Mouse (Mus musculus): ENCODE measurements at regions not wholly inside any gene's neighbourhood (a gene's known extent, or its start where the extent isn't known, plus 50 kb on each side); places are given as distances from the start of the nearest gene placed in this dataset.

GRCm38 (mm10) chr4:81744629-81745509, 302.3 kb upstream of the Mpdz start:
- peak overlapping the region; percentile 35; the same call in 1 of the 2 replicates for H3K9ac ChIP-seq (replicated peaks; ENCODE audit: low read depth, low read length)
- no peaks in the 10 kb centered on the region for H3K27me3 ChIP-seq (replicated peaks; ENCODE audit: control insufficient read depth, insufficient read depth, low read length)
- ATAC-seq = peak; percentile 83
- no peaks in the 10 kb centered on the region for H3K36me3 ChIP-seq (ENCODE audit: control insufficient read depth, insufficient read depth)
- no peaks in the 10 kb centered on the region for H3K9me3 ChIP-seq (ENCODE audit: control insufficient read depth, low read length)
- H3K4me1 ChIP-seq (replicated peaks; ENCODE audit: control insufficient read depth, insufficient read depth, low read length) = peaks cover 17% of the 10 kb centered on the region
- H3K27ac ChIP-seq (ENCODE audit: low read length) = peak overlapping the region; percentile 71
- peak overlapping the region; percentile 33 for H3K4me2 ChIP-seq (ENCODE audit: low read length)
- 23% methylated on average over 18 of the region's 18 CpGs for WGBS
- H3K4me3 ChIP-seq (replicated peaks; ENCODE audit: low read length) = no peak overlapping the region

- Histone ChIP-seq H3K27me3 (replicated peaks; ENCODE audit: control insufficient read depth, insufficient read depth, low read length) (no peaks in the 10 kb centered on the region), H3K4me3 (replicated peaks; ENCODE audit: low read length) (no peak overlapping the region), H3K9me3 (ENCODE audit: control insufficient read depth, low read length) (no peaks in the 10 kb centered on the region), H3K4me1 (replicated peaks; ENCODE audit: control insufficient read depth, insufficient read depth, low read length) (peaks cover 17% of the 10 kb centered on the region), H3K9ac (replicated peaks; ENCODE audit: low read depth, low read length) (peak overlapping the region; percentile 22; the same call in 1 of the 2 replicates), H3K27ac (ENCODE audit: low read length) (peak overlapping the region; percentile 71), H3K36me3 (ENCODE audit: control insufficient read depth, insufficient read depth) (no peaks in the 10 kb centered on the region), H3K4me2 (ENCODE audit: low read length) (peak overlapping the region; percentile 33)
- 12% methylated on average over 8 of the region's 8 CpGs for WGBS
- peak; percentile 88 for ATAC-seq
These were observed 301.5 kb upstream of the Mpdz start for GRCm38 (mm10) chr4:81743978-81744628.

GRCm38 (mm10) chr4:81742536-81743459, 300.2 kb upstream of the Mpdz start:
- Histone ChIP-seq H3K9me3 (ENCODE audit: control insufficient read depth, low read length) (no peaks in the 10 kb centered on the region), H3K4me3 (replicated peaks; ENCODE audit: low read length) (no peak overlapping the region), H3K27ac (ENCODE audit: low read length) (no peak overlapping the region), H3K4me2 (ENCODE audit: low read length) (no peak overlapping the region), H3K9ac (replicated peaks; ENCODE audit: low read depth, low read length) (no peak overlapping the region), H3K4me1 (replicated peaks; ENCODE audit: control insufficient read depth, insufficient read depth, low read length) (peaks cover 17% of the 10 kb centered on the region), H3K36me3 (ENCODE audit: control insufficient read depth, insufficient read depth) (no peaks in the 10 kb centered on the region), H3K27me3 (replicated peaks; ENCODE audit: control insufficient read depth, insufficient read depth, low read length) (no peaks in the 10 kb centered on the region)
- ATAC-seq = no peak
- WGBS = 82% methylated on average over 2 of the region's 4 CpGs

GRCm38 (mm10) chr4:81734391-81734790, 291.8 kb upstream of the Mpdz start:
- no peak overlapping the region for H3K27ac ChIP-seq (ENCODE audit: low read length)
- no peaks in the 10 kb centered on the region for H3K36me3 ChIP-seq (ENCODE audit: control insufficient read depth, insufficient read depth)
- no peak overlapping the region for H3K4me2 ChIP-seq (ENCODE audit: low read length)
- H3K4me3 ChIP-seq (replicated peaks; ENCODE audit: low read length) = no peak overlapping the region
- no peak for ATAC-seq
- no peaks in the 10 kb centered on the region for H3K27me3 ChIP-seq (replicated peaks; ENCODE audit: control insufficient read depth, insufficient read depth, low read length)
- 99% methylated on average over 2 of the region's 2 CpGs for WGBS
- H3K9ac ChIP-seq (replicated peaks; ENCODE audit: low read depth, low read length) = no peak overlapping the region
- no peaks in the 10 kb centered on the region for H3K9me3 ChIP-seq (ENCODE audit: control insufficient read depth, low read length)
- H3K4me1 ChIP-seq (replicated peaks; ENCODE audit: control insufficient read depth, insufficient read depth, low read length) = 0 out of 2 replicates have a peak, but pooled peaks cover 2% of the 10 kb centered on the region

- Histone ChIP-seq H3K4me2 (ENCODE audit: low read length) (no peak overlapping the region), H3K27me3 (replicated peaks; ENCODE audit: control insufficient read depth, insufficient read depth, low read length) (no peaks in the 10 kb centered on the region), H3K9ac (replicated peaks; ENCODE audit: low read depth, low read length) (no peak overlapping the region), H3K4me3 (replicated peaks; ENCODE audit: low read length) (no peak overlapping the region), H3K36me3 (ENCODE audit: control insufficient read depth, insufficient read depth) (no peaks in the 10 kb centered on the region), H3K27ac (ENCODE audit: low read length) (no peak overlapping the region), H3K9me3 (ENCODE audit: control insufficient read depth, low read length) (no peaks in the 10 kb centered on the region), H3K4me1 (replicated peaks; ENCODE audit: control insufficient read depth, insufficient read depth, low read length) (peaks cover 23% of the 10 kb centered on the region)
- WGBS = 92% methylated on average over 2 of the region's 2 CpGs
- ATAC-seq = no peak
These were observed 287.8 kb upstream of the Mpdz start for GRCm38 (mm10) chr4:81730386-81730785.

GRCm38 (mm10) chr4:81728961-81729360, 286.3 kb upstream of the Mpdz start:
- Histone ChIP-seq H3K9ac (replicated peaks; ENCODE audit: low read depth, low read length) (no peak overlapping the region), H3K4me2 (ENCODE audit: low read length) (no peak overlapping the region), H3K27me3 (replicated peaks; ENCODE audit: control insufficient read depth, insufficient read depth, low read length) (no peaks in the 10 kb centered on the region), H3K4me3 (replicated peaks; ENCODE audit: low read length) (no peak overlapping the region), H3K9me3 (ENCODE audit: control insufficient read depth, low read length) (no peaks in the 10 kb centered on the region), H3K4me1 (replicated peaks; ENCODE audit: control insufficient read depth, insufficient read depth, low read length) (peaks cover 23% of the 10 kb centered on the region), H3K36me3 (ENCODE audit: control insufficient read depth, insufficient read depth) (no peaks in the 10 kb centered on the region), H3K27ac (ENCODE audit: low read length) (no peak overlapping the region; the same call in 1 of the 2 replicates)
- ATAC-seq = no peak
- 67% methylated on average over 3 of the region's 3 CpGs for WGBS

- H3K4me3 ChIP-seq (replicated peaks; ENCODE audit: low read length) = no peak overlapping the region
- H3K36me3 ChIP-seq (ENCODE audit: control insufficient read depth, insufficient read depth) = no peaks in the 10 kb centered on the region
- peaks cover 23% of the 10 kb centered on the region for H3K4me1 ChIP-seq (replicated peaks; ENCODE audit: control insufficient read depth, insufficient read depth, low read length)
- H3K9me3 ChIP-seq (ENCODE audit: control insufficient read depth, low read length) = no peaks in the 10 kb centered on the region
- peak; percentile 53 for ATAC-seq
- peak overlapping the region; percentile 37 for H3K4me2 ChIP-seq (ENCODE audit: low read length)
- H3K27ac ChIP-seq (ENCODE audit: low read length) = peak overlapping the region; percentile 69
- no peaks in the 10 kb centered on the region for H3K27me3 ChIP-seq (replicated peaks; ENCODE audit: control insufficient read depth, insufficient read depth, low read length)
- no peak overlapping the region; the same call in none of the 2 replicates for H3K9ac ChIP-seq (replicated peaks; ENCODE audit: low read depth, low read length)
- 10% methylated on average over 12 of the region's 12 CpGs for WGBS
These were observed 285.3 kb upstream of the Mpdz start for GRCm38 (mm10) chr4:81727735-81728581.
